In genomic region chr8:83608398-83608829, GRCm38 (mm10) we compare ENCODE assay signal across 8 mouse cellular contexts. TPM values are rescaled to one million over a fixed set of nuclear protein-coding genes. Genes with fewer than 3 reads are reported as not detected.
DNase-seq lines count a peak whose midpoint lies in the region; ATAC-seq and TF ChIP-seq lines count a peak whose summit lies in the region.

No protein-coding gene starts in this region.

- H3K9me3 ChIP-seq in ES-Bruce4 (replicated peaks; ENCODE audit: control insufficient read depth, insufficient read depth, low read length, poor library complexity, severe bottlenecking) = no peaks in the 10 kb centered on the region
- H3K9me3 ChIP-seq in forebrain, embryonic 16.5 days (ENCODE audit: control insufficient read depth, low read length) = no peaks in the 10 kb centered on the region
- no peaks in the 10 kb centered on the region for H3K9me3 ChIP-seq in hindbrain, embryonic 10.5 days
- no peaks in the 10 kb centered on the region for H3K9me3 ChIP-seq in lung, embryonic 16.5 days (ENCODE audit: control insufficient read depth, low read length)

- under 1% methylated on average over 51 of the region's 51 CpGs for WGBS in forebrain, embryonic 16.5 days
- WGBS in hindbrain, embryonic 10.5 days = under 1% methylated on average over 51 of the region's 51 CpGs
- WGBS in lung, embryonic 16.5 days = under 1% methylated on average over 51 of the region's 51 CpGs

- peaks cover 29% of the 10 kb centered on the region for H3K36me3 ChIP-seq in ES-Bruce4 (ENCODE audit: control insufficient read depth, insufficient read depth, low read length, poor library complexity, severe bottlenecking)
- H3K36me3 ChIP-seq in forebrain, embryonic 16.5 days (ENCODE audit: control insufficient read depth, insufficient read depth) = peaks cover 20% of the 10 kb centered on the region
- peaks cover 39% of the 10 kb centered on the region for H3K36me3 ChIP-seq in hindbrain, embryonic 10.5 days
- H3K36me3 ChIP-seq in lung, embryonic 16.5 days (ENCODE audit: control insufficient read depth, insufficient read depth, low read length) = peaks cover 26% of the 10 kb centered on the region

- ATAC-seq in forebrain, embryonic 16.5 days = peak; percentile 72
- peak; percentile 82 for ATAC-seq in lung, embryonic 16.5 days (ENCODE audit: low read depth)

- H3K4me3 ChIP-seq in ES-Bruce4 (ENCODE audit: low read depth, low read length) = peak overlapping the region; percentile 99
- peak overlapping the region; percentile 97 for H3K4me3 ChIP-seq in bone marrow macrophage, adult 2 months (ENCODE audit: insufficient read depth, low read length)
- peak overlapping the region; percentile 79 for H3K4me3 ChIP-seq in forebrain, embryonic 16.5 days (replicated peaks; ENCODE audit: low read length)
- peak overlapping the region; percentile 80 for H3K4me3 ChIP-seq in hindbrain, embryonic 10.5 days
- H3K4me3 ChIP-seq in lung, embryonic 16.5 days (ENCODE audit: low read length) = peak overlapping the region; percentile 61

- H3K27ac ChIP-seq in ES-Bruce4 (ENCODE audit: insufficient read depth, low read length) = peak overlapping the region; percentile 42
- peak overlapping the region; percentile 71 for H3K27ac ChIP-seq in bone marrow macrophage, adult 2 months (ENCODE audit: insufficient read depth, low read depth, low read length)
- H3K27ac ChIP-seq in forebrain, embryonic 16.5 days (ENCODE audit: low read length) = peak overlapping the region; percentile 98
- H3K27ac ChIP-seq in hindbrain, embryonic 10.5 days = peak overlapping the region; percentile 96
- peak overlapping the region; percentile 98 for H3K27ac ChIP-seq in lung, embryonic 16.5 days (ENCODE audit: low read length)

- no peak for TF ChIP-seq CTCF in ES-Bruce4 (IDR thresholded peaks at IDR 0.05; ENCODE audit: low read depth, low read length)
- no peak for TF ChIP-seq CTCF in bone marrow macrophage, adult 2 months (IDR thresholded peaks at IDR 0.05; ENCODE audit: low read depth, low read length)

- TF ChIP-seq EP300 in ES-Bruce4 (IDR thresholded peaks at IDR 0.05; ENCODE audit: insufficient read depth, low read depth, low read length) = 0 out of 2 replicates have a peak, but pooled peaks have one; percentile 18

- H3K4me1 ChIP-seq in ES-Bruce4 (ENCODE audit: control insufficient read depth, insufficient read depth, low read length) = peaks cover 3% of the 10 kb centered on the region
- H3K4me1 ChIP-seq in bone marrow macrophage, adult 2 months (ENCODE audit: control insufficient read depth, insufficient read depth, low read length) = peaks cover 8% of the 10 kb centered on the region; the same call in 1 of the 2 replicates
- H3K4me1 ChIP-seq in forebrain, embryonic 16.5 days (replicated peaks; ENCODE audit: control insufficient read depth, insufficient read depth, low read length) = peaks cover 20% of the 10 kb centered on the region
- peaks cover 33% of the 10 kb centered on the region for H3K4me1 ChIP-seq in hindbrain, embryonic 10.5 days (replicated peaks)
- H3K4me1 ChIP-seq in lung, embryonic 16.5 days (replicated peaks; ENCODE audit: control insufficient read depth, insufficient read depth, low read length) = peaks cover 11% of the 10 kb centered on the region

- peak; percentile 79 for DNase-seq in hindbrain, embryonic 10.5 days (ENCODE audit: low spot score)
- peak; percentile 80 to 84 for DNase-seq in layer of hippocampus, postnatal 10 days (ENCODE audit: low spot score in 2 of 2)
- peak; percentile 65 for DNase-seq in ovary, postnatal 14 days (ENCODE audit: low spot score)
- peak; percentile 87 for DNase-seq in thymus, postnatal 25 days

- H3K4me2 ChIP-seq in forebrain, embryonic 16.5 days (ENCODE audit: low read length) = peak overlapping the region; percentile 80
- peak overlapping the region; percentile 57 for H3K4me2 ChIP-seq in lung, embryonic 16.5 days (ENCODE audit: low read depth, low read length)

- no peak for TF ChIP-seq POLR2A in ES-Bruce4 (IDR thresholded peaks at IDR 0.05; ENCODE audit: insufficient read depth, low read length)
- no peak for TF ChIP-seq POLR2A in bone marrow macrophage, adult 2 months (IDR thresholded peaks at IDR 0.05; ENCODE audit: borderline replicate concordance, low read depth, low read length)

- H3K9ac ChIP-seq in ES-Bruce4 (ENCODE audit: low read depth, poor library complexity, severe bottlenecking) = peak overlapping the region; percentile 93
- peak overlapping the region; percentile 83 for H3K9ac ChIP-seq in forebrain, embryonic 16.5 days (replicated peaks; ENCODE audit: low read depth, low read length)
- peak overlapping the region; percentile 80 for H3K9ac ChIP-seq in lung, embryonic 16.5 days (ENCODE audit: low read length)

- H3K27me3 ChIP-seq in ES-Bruce4 (ENCODE audit: control insufficient read depth, insufficient read depth, low read length, poor library complexity, severe bottlenecking) = no peaks in the 10 kb centered on the region
- no peaks in the 10 kb centered on the region for H3K27me3 ChIP-seq in forebrain, embryonic 16.5 days (replicated peaks; ENCODE audit: control insufficient read depth, insufficient read depth, low read length)
- H3K27me3 ChIP-seq in hindbrain, embryonic 10.5 days (ENCODE audit: insufficient read depth, poor library complexity, severe bottlenecking) = no peaks in the 10 kb centered on the region
- no peaks in the 10 kb centered on the region for H3K27me3 ChIP-seq in lung, embryonic 16.5 days (ENCODE audit: control insufficient read depth, insufficient read depth, low read depth, low read length)

RNA-seq across cellular contexts. Expression of gene Dnajb1, which starts 0.4 kb away (rescaled TPM):
- 28.2 and 32.2 TPM in 2 replicates for polyA plus RNA-seq in ES-Bruce4 (2011; ENCODE audit: insufficient read depth, insufficient read length, low read depth, missing spikeins)
- 19.4 and 19.9 TPM in 2 replicates for polyA plus RNA-seq in bone marrow macrophage, adult 2 months (2012; ENCODE audit: insufficient read depth, insufficient read length, missing spikeins)
- polyA plus RNA-seq in forebrain, embryonic 16.5 days (2015; fragmentation: Nextera tagmentation; extraction: Ambion mirVana) = 58.6 and 62.3 TPM in 2 replicates
- polyA plus RNA-seq in hindbrain, embryonic 10.5 days (2016; fragmentation: Nextera tagmentation; extraction: Ambion mirVana) = 71.9 and 84.2 TPM in 2 replicates
- 10 to 100 TPM; 29.4 to 33.5 TPM for total RNA-seq in layer of hippocampus, postnatal 10 days (2021)
- polyA plus RNA-seq in lung, embryonic 16.5 days (2015; fragmentation: Nextera tagmentation; extraction: Ambion mirVana) = 65.0 and 65.2 TPM in 2 replicates

RNA-seq across cellular contexts. Expression of gene Tecr, which starts 0.6 kb away (rescaled TPM):
- polyA plus RNA-seq in ES-Bruce4 (2011; ENCODE audit: insufficient read depth, insufficient read length, low read depth, missing spikeins) = 310 and 347 TPM in 2 replicates
- polyA plus RNA-seq in bone marrow macrophage, adult 2 months (2012; ENCODE audit: insufficient read depth, insufficient read length, missing spikeins) = 189 and 215 TPM in 2 replicates
- 694 and 809 TPM in 2 replicates for polyA plus RNA-seq in forebrain, embryonic 16.5 days (2015; fragmentation: Nextera tagmentation; extraction: Ambion mirVana)
- 714 and 783 TPM in 2 replicates for polyA plus RNA-seq in hindbrain, embryonic 10.5 days (2016; fragmentation: Nextera tagmentation; extraction: Ambion mirVana)
- total RNA-seq in layer of hippocampus, postnatal 10 days (2021) = 100 to 1,000 TPM; 532 to 604 TPM
- 491 and 509 TPM in 2 replicates for polyA plus RNA-seq in lung, embryonic 16.5 days (2015; fragmentation: Nextera tagmentation; extraction: Ambion mirVana)

RNA-seq across cellular contexts. Expression of gene Ndufb7, which starts 41.9 kb away (rescaled TPM):
- 102 and 121 TPM in 2 replicates for polyA plus RNA-seq in ES-Bruce4 (2011; ENCODE audit: insufficient read depth, insufficient read length, low read depth, missing spikeins)
- 130 and 134 TPM in 2 replicates for polyA plus RNA-seq in bone marrow macrophage, adult 2 months (2012; ENCODE audit: insufficient read depth, insufficient read length, missing spikeins)
- polyA plus RNA-seq in forebrain, embryonic 16.5 days (2015; fragmentation: Nextera tagmentation; extraction: Ambion mirVana) = 281 and 325 TPM in 2 replicates
- 359 and 398 TPM in 2 replicates for polyA plus RNA-seq in hindbrain, embryonic 10.5 days (2016; fragmentation: Nextera tagmentation; extraction: Ambion mirVana)
- total RNA-seq in layer of hippocampus, postnatal 10 days (2021) = 100 to 1,000 TPM; 161 to 175 TPM
- polyA plus RNA-seq in lung, embryonic 16.5 days (2015; fragmentation: Nextera tagmentation; extraction: Ambion mirVana) = 338 and 350 TPM in 2 replicates

RNA-seq across cellular contexts. Expression of gene Gipc1, which starts 44.1 kb away (rescaled TPM):
- polyA plus RNA-seq in ES-Bruce4 (2011; ENCODE audit: insufficient read depth, insufficient read length, low read depth, missing spikeins) = 42.5 and 43.7 TPM in 2 replicates
- polyA plus RNA-seq in bone marrow macrophage, adult 2 months (2012; ENCODE audit: insufficient read depth, insufficient read length, missing spikeins) = 25.6 and 32.2 TPM in 2 replicates
- 147 and 151 TPM in 2 replicates for polyA plus RNA-seq in forebrain, embryonic 16.5 days (2015; fragmentation: Nextera tagmentation; extraction: Ambion mirVana)
- 221 and 240 TPM in 2 replicates for polyA plus RNA-seq in hindbrain, embryonic 10.5 days (2016; fragmentation: Nextera tagmentation; extraction: Ambion mirVana)
- total RNA-seq in layer of hippocampus, postnatal 10 days (2021) = 10 to 100 TPM; 65.2 to 77.6 TPM
- polyA plus RNA-seq in lung, embryonic 16.5 days (2015; fragmentation: Nextera tagmentation; extraction: Ambion mirVana) = 178 and 190 TPM in 2 replicates

RNA-seq across cellular contexts. Expression of gene Ptger1, which starts 58.1 kb away (rescaled TPM):
- polyA plus RNA-seq in ES-Bruce4 (2011; ENCODE audit: insufficient read depth, insufficient read length, low read depth, missing spikeins) = 0.58 TPM in 1 of 2 replicates, not detected in the other
- polyA plus RNA-seq in bone marrow macrophage, adult 2 months (2012; ENCODE audit: insufficient read depth, insufficient read length, missing spikeins) = 0.16 and 0.53 TPM in 2 replicates
- 0.45 and 1.3 TPM in 2 replicates for polyA plus RNA-seq in forebrain, embryonic 16.5 days (2015; fragmentation: Nextera tagmentation; extraction: Ambion mirVana)
- 0.58 and 0.62 TPM in 2 replicates for polyA plus RNA-seq in hindbrain, embryonic 10.5 days (2016; fragmentation: Nextera tagmentation; extraction: Ambion mirVana)
- 1 to 10 TPM in 1 of 2 experiments, under 1 TPM in 1; 0.32 to 1.0 TPM for total RNA-seq in layer of hippocampus, postnatal 10 days (2021)
- polyA plus RNA-seq in lung, embryonic 16.5 days (2015; fragmentation: Nextera tagmentation; extraction: Ambion mirVana) = 1.4 TPM in 2 replicates

Comparison
In these comparisons a context has a peak if more than half of its experiments do, and no peak if none do; other contexts are left out.
1. Peak in every context shown above with its lines: DNase-seq, ATAC-seq, H3K4me3 ChIP-seq and H3K27ac ChIP-seq.
2. H3K27ac ChIP-seq: peak in every context shown above with its lines; median percentile 98 in forebrain, embryonic 16.5 days; 98 in lung, embryonic 16.5 days; 96 in hindbrain, embryonic 10.5 days; 71 in bone marrow macrophage, adult 2 months; 42 in ES-Bruce4.